Mouse (Mus musculus): ENCODE measurements around the gene Cryga. TPM values are rescaled to one million over a fixed set of nuclear protein-coding genes. Genes with fewer than 3 reads are reported as not detected.

Gene Cryga
- polyA plus RNA-seq (2012), result not detected in 2 replicates

DNA sequence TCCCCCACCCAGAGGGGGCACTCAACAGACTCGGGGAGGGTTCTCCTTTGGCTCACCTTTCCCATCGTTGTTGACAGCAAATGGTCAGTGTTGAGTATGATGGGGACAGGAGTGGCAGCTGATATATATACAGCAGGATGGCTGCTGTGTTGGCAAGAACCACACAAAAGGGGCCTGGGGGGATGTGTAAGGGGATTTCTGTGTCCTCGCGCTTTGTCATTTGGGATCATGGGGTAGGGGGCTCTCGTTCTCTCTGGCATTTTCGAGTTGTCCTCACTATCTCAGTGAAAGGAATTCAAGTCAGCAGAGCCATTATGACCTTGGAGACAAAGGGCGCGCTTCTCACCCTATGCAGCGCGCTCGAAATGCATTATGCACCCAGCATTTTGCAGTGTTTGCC lies at the start of gene Cryga:
Gene Cryga (minus strand): TSS at position 101 of the 400 bp plus-strand sequence.
- TF ChIP-seq TAL1 (IDR thresholded peaks at IDR 0.05; ENCODE audit: low read length) (no peak), GATA1 (IDR thresholded peaks at IDR 0.05; ENCODE audit: low read length) (no peak)
- Histone ChIP-seq H3K4me3 (replicated peaks) (no peak within 1 kb of the TSS), H3K27me3 (ENCODE audit: control insufficient read depth) (no peaks in the 10 kb centered on the region), H3K9me3 (ENCODE audit: control insufficient read depth, low read length) (no peaks in the 10 kb centered on the region), H3K36me3 (ENCODE audit: control insufficient read depth) (no peaks in the 10 kb centered on the region), H3K4me1 (ENCODE audit: control insufficient read depth) (no peaks in the 10 kb centered on the region)

DNA sequence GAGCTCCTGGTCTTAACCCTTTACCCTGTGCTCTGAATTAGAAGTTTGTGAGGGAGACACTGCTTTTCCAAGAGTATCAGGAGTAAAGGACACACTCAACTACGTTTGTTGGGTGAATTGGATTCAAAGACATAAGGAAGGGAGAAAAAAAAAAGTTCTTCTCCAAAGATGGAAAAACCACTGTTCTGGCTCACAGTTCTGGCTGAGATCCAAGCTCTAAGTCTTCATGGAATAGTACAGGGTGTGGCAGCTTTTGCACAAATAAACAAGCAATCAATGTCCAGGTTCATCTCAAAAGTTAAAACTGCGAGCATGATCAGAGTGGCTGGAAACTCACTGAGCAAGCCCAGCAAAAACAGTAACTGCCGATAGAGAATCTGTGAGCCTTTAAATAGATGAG lies 44.8 kb upstream of the Cryga start:
- TF ChIP-seq TAL1 (IDR thresholded peaks at IDR 0.05; ENCODE audit: low read length) (no peak), GATA1 (IDR thresholded peaks at IDR 0.05; ENCODE audit: low read length) (no peak)
- Histone ChIP-seq H3K27me3 (ENCODE audit: control insufficient read depth) (no peaks in the 10 kb centered on the region), H3K4me3 (replicated peaks) (no peak overlapping the region), H3K9me3 (ENCODE audit: control insufficient read depth, low read length) (no peaks in the 10 kb centered on the region), H3K4me1 (ENCODE audit: control insufficient read depth) (no peaks in the 10 kb centered on the region), H3K36me3 (ENCODE audit: control insufficient read depth) (no peaks in the 10 kb centered on the region)

DNA sequence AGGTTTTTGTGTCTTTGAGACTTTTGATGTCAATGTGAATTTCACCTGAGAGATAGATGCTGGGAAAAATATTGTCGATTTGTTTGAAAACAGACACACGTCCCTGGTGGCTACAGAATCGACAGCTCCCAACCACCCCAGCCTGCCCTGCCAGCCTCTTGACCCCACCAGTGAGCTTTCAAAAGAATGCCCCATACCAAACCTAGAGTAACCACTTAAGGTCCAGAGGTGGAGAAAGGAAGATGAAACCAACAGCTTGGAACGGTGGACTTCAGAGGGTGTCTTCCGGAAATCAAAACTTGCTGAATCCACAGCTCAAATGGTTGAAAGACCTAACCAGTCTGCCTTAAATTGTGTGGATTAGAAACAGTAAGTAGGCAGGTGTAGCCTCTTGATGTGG lies 44.2 kb upstream of the Cryga start:
- no peak overlapping the region for H3K4me3 ChIP-seq (replicated peaks)
- no peaks in the 10 kb centered on the region for H3K9me3 ChIP-seq (ENCODE audit: control insufficient read depth, low read length)
- no peaks in the 10 kb centered on the region for H3K36me3 ChIP-seq (ENCODE audit: control insufficient read depth)
- H3K27me3 ChIP-seq (ENCODE audit: control insufficient read depth), result no peaks in the 10 kb centered on the region
- no peaks in the 10 kb centered on the region for H3K4me1 ChIP-seq (ENCODE audit: control insufficient read depth)
- TF ChIP-seq TAL1 (IDR thresholded peaks at IDR 0.05; ENCODE audit: low read length) (no peak), GATA1 (IDR thresholded peaks at IDR 0.05; ENCODE audit: low read length) (no peak)

DNA sequence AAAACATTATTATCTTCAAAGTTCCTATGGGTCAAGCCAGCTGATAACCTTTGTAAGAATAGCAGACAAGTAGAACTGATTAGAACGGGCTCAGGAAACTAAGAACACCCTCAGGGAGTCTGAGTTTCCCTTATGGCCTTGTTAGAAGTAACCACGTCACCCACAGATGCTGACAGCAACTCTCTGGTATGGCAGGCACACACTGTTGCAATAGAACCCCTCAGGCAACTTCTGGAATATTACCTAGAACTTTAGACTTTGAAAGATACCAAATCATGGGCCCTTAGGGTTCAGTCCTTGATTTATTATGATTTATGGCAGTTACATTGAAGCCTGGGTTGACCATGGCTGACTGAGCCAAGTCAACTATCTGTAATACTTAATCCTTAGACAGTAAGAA lies 43.4 kb upstream of the Cryga start:
- Histone ChIP-seq H3K27me3 (ENCODE audit: control insufficient read depth) (no peaks in the 10 kb centered on the region), H3K4me3 (replicated peaks) (no peak overlapping the region), H3K36me3 (ENCODE audit: control insufficient read depth) (no peaks in the 10 kb centered on the region), H3K4me1 (ENCODE audit: control insufficient read depth) (no peaks in the 10 kb centered on the region), H3K9me3 (ENCODE audit: control insufficient read depth, low read length) (no peaks in the 10 kb centered on the region)
- TF ChIP-seq GATA1 (IDR thresholded peaks at IDR 0.05; ENCODE audit: low read length) (no peak), TAL1 (IDR thresholded peaks at IDR 0.05; ENCODE audit: low read length) (no peak)

DNA sequence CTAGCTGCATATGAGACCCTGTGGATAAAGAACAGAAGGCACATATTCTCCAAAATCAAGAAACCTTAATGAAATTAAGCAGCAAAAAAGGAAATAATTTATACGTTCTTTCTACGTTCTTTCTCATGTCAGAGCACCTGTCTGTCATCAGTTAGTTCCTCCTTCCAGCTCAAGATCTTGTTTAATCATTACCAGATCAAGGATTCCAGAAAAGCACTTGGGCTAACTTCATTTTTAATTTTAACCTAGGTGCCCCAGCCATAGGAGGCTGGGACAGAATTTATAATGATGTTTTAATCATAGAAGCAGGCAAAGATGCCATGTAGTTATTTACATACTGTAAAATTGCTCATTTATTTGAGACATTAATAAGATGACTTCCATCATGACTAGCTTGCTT lies 41.6 kb upstream of the Cryga start:
- no peak overlapping the region for H3K4me3 ChIP-seq (replicated peaks)
- H3K4me1 ChIP-seq (ENCODE audit: control insufficient read depth), result no peaks in the 10 kb centered on the region
- H3K36me3 ChIP-seq (ENCODE audit: control insufficient read depth), result no peaks in the 10 kb centered on the region
- H3K9me3 ChIP-seq (ENCODE audit: control insufficient read depth, low read length), result no peaks in the 10 kb centered on the region
- no peaks in the 10 kb centered on the region for H3K27me3 ChIP-seq (ENCODE audit: control insufficient read depth)
- TF ChIP-seq GATA1 (IDR thresholded peaks at IDR 0.05; ENCODE audit: low read length) (no peak), TAL1 (IDR thresholded peaks at IDR 0.05; ENCODE audit: low read length) (no peak)

DNA sequence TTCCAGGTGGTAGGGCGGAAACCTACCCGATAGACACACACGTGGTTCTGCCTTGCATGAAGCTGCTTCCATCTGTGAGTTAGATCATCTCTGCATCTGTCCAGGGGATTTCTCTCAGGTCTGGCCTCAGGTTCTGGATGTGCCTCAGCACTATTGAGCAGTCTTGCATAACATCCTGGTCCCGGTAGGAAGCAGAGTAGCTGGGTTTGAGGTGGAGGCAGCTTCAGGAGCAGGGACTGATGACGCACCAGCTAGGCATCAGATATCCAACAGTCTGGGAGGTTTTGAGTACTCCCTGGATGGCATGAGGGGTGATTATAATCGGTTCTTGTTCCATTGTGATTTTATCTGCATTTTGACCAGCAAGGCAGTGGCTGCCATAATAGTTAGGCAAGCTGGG lies 34.4 kb upstream of the Cryga start:
- Histone ChIP-seq H3K9me3 (ENCODE audit: control insufficient read depth, low read length) (no peaks in the 10 kb centered on the region), H3K4me3 (replicated peaks) (no peak overlapping the region), H3K36me3 (ENCODE audit: control insufficient read depth) (no peaks in the 10 kb centered on the region), H3K27me3 (ENCODE audit: control insufficient read depth) (no peaks in the 10 kb centered on the region), H3K4me1 (ENCODE audit: control insufficient read depth) (no peaks in the 10 kb centered on the region)
- TF ChIP-seq TAL1 (IDR thresholded peaks at IDR 0.05; ENCODE audit: low read length) (no peak), GATA1 (IDR thresholded peaks at IDR 0.05; ENCODE audit: low read length) (no peak)

DNA sequence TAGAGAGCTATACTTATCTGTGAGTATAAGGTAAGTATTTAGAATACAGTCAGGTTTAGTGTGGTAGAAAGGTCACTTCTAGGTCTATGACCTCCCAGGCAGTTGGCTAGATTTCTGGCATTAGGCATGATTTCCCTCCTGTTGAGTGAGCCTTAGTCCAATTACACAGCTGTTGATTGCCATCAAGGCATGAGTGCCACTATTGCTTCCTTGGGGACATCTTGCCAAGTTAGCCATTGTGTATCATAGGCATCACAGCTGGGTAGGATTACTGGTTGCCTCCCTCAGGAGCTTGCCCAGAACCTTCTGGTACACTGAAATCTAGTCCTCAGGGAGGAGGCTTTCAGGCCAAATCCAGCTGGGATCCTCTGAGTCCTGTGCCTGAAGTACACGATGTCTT lies 29.7 kb upstream of the Cryga start:
- no peaks in the 10 kb centered on the region for H3K4me1 ChIP-seq (ENCODE audit: control insufficient read depth)
- TF ChIP-seq GATA1 (IDR thresholded peaks at IDR 0.05; ENCODE audit: low read length) (no peak), TAL1 (IDR thresholded peaks at IDR 0.05; ENCODE audit: low read length) (no peak)
- H3K36me3 ChIP-seq (ENCODE audit: control insufficient read depth), result no peaks in the 10 kb centered on the region

DNA sequence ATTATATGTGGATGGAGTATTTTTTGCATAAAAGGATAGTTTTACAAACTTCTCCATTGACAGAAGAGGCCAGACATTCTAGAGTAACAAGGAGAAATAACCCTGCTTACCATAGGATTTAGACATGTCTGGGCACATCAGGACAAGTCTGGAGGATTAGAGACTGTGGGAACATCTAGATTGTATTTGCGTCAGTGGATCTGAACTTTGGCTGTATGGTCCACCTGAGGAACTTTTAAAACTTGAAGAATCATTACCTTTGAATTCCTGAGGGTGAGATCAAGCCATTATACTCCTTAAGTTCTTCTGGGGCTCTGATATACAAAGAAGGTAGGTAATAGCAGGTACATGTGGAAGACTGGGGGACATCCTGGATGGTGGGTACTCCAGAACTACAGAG lies 28.5 kb upstream of the Cryga start:
- H3K27me3 ChIP-seq (ENCODE audit: control insufficient read depth), result no peaks in the 10 kb centered on the region
- H3K4me3 ChIP-seq (replicated peaks), result no peak overlapping the region
- H3K4me1 ChIP-seq (ENCODE audit: control insufficient read depth), result no peaks in the 10 kb centered on the region
- no peaks in the 10 kb centered on the region for H3K9me3 ChIP-seq (ENCODE audit: control insufficient read depth, low read length)
- no peaks in the 10 kb centered on the region for H3K36me3 ChIP-seq (ENCODE audit: control insufficient read depth)
- TF ChIP-seq TAL1 (IDR thresholded peaks at IDR 0.05; ENCODE audit: low read length), result no peak

More for the DNA sequence above, 29.7 kb upstream of the Cryga start:
- no peaks in the 10 kb centered on the region for H3K27me3 ChIP-seq (ENCODE audit: control insufficient read depth)
- H3K9me3 ChIP-seq (ENCODE audit: control insufficient read depth, low read length), result no peaks in the 10 kb centered on the region
- H3K4me3 ChIP-seq (replicated peaks), result no peak overlapping the region

DNA sequence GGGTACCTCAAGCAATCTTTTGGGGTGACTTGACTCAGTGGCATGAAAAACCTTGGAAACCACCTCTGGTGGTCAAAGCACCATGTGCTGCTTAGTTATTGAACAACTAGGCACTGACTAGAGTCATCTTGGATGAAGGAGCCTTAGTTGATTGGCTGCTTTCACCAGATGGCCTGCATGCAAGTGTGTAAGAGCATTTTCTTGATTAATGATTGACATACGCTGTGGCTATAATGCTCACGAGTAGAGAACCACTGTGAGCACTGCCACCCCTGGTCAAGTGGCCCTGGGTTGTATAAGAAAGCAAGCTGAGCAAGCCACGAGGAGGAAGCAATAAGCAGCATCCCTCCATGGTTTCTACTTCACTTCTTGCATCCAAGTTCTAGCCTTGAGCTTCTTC lies 27.1 kb upstream of the Cryga start:
- Histone ChIP-seq H3K9me3 (ENCODE audit: control insufficient read depth, low read length) (no peaks in the 10 kb centered on the region), H3K27me3 (ENCODE audit: control insufficient read depth) (no peaks in the 10 kb centered on the region), H3K4me3 (replicated peaks) (no peak overlapping the region), H3K36me3 (ENCODE audit: control insufficient read depth) (no peaks in the 10 kb centered on the region), H3K4me1 (ENCODE audit: control insufficient read depth) (no peaks in the 10 kb centered on the region)
- no peak for TF ChIP-seq TAL1 (IDR thresholded peaks at IDR 0.05; ENCODE audit: low read length)

DNA sequence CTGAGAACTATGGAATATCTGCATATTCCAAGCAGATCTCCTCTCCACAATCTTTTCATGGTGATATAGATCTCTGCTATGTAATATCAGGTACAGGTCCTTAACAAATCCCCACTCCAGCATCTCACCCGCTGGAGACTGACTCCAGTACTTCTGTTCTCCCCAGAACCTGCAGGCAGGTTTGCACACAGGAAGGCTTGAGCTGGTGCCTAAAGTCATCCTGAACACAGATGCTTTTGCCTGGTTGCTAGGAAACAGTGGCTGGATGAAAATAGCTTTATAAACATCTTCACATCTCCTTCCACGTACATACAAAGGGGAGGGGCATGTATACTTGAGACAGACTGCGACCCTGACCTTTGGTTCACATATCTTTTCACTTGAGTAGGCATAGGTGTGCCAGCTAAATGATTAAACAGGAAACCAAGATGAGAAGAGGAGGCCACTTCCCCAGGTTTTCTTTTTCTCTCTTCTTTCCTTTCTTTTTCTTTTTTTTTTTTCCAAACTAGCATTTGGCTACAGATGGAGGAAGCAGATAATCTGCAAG lies 26.5 kb upstream of the Cryga start:
- Histone ChIP-seq H3K9me3 (ENCODE audit: control insufficient read depth, low read length) (no peaks in the 10 kb centered on the region), H3K4me3 (replicated peaks) (no peak overlapping the region), H3K27me3 (ENCODE audit: control insufficient read depth) (no peaks in the 10 kb centered on the region), H3K36me3 (ENCODE audit: control insufficient read depth) (no peaks in the 10 kb centered on the region), H3K4me1 (ENCODE audit: control insufficient read depth) (no peaks in the 10 kb centered on the region)
- TF ChIP-seq TAL1 (IDR thresholded peaks at IDR 0.05; ENCODE audit: low read length) (no peak), GATA1 (IDR thresholded peaks at IDR 0.05; ENCODE audit: low read length) (no peak)
